Mouse (Mus musculus) midbrain, embryonic 14.5 days (tissue): ENCODE data around the gene Natd1. TPM values are rescaled to one million over a fixed set of nuclear protein-coding genes. Genes with fewer than 3 reads are reported as not detected.
"Not testable (repeated sequence)": the region's sequence is repeated elsewhere in the genome, so short reads cannot be mapped to it uniquely, and the experiment has no call there.

ENCODE experiments used
- ATAC-seq: fragments of 200-750 bp; cut with Nextera tagmentation; 2 replicates; pipeline ENCODE4 v1.8.0; 2017; ENCODE audit warnings: moderate number of reproducible peaks, moderate library complexity; ENCODE audit not compliant: low FRiP score, low TSS enrichment
- DNase-seq: peaks from one replicate; pipeline ENCODE4 v3.0.0-alpha.2; 2015
- H3K27ac ChIP-seq: fragments of 300-500 bp; sonication (generic); replicated peaks from 2 replicates; pipeline ENCODE4 v1.5.1; 2014; ENCODE audit warnings: mild to moderate bottlenecking, low read depth, low read length, moderate library complexity
- H3K27me3 ChIP-seq: fragments of 300-500 bp; sonication (generic); 2 replicates; pipeline ENCODE4 v1.6.1; 2014; ENCODE audit warnings: low read length, control low read depth, mixed read lengths; ENCODE audit not compliant: control insufficient read depth, insufficient read depth
- H3K36me3 ChIP-seq: fragments of 300-500 bp; sonication (generic); 2 replicates; pipeline ENCODE4 v1.6.1; 2014; ENCODE audit warnings: low read length, control low read depth; ENCODE audit not compliant: control insufficient read depth, insufficient read depth
- H3K4me1 ChIP-seq: fragments of 300-500 bp; sonication (generic); 2 replicates; pipeline ENCODE4 v1.6.1; 2014; ENCODE audit warnings: mild to moderate bottlenecking, antibody characterized with exemption, low read length, control low read depth; ENCODE audit not compliant: control insufficient read depth, insufficient read depth
- H3K4me2 ChIP-seq: fragments of 300-500 bp; sonication (generic); 2 replicates; pipeline ENCODE4 v1.6.1; 2014; ENCODE audit warnings: mild to moderate bottlenecking, low read length, moderate library complexity
- H3K4me3 ChIP-seq: fragments of 300-500 bp; sonication (generic); replicated peaks from 2 replicates; pipeline ENCODE4 v1.5.1; 2014; ENCODE audit warnings: low read depth, low read length
- H3K9ac ChIP-seq: fragments of 300-500 bp; sonication (generic); replicated peaks from 2 replicates; pipeline ENCODE4 v1.6.1; 2014; ENCODE audit warnings: mild to moderate bottlenecking, low read length, moderate library complexity
- H3K9me3 ChIP-seq: fragments of 300-500 bp; sonication (generic); 2 replicates; pipeline ENCODE4 v1.6.1; 2016; ENCODE audit warnings: low read length, control low read depth, mixed read lengths; ENCODE audit not compliant: control insufficient read depth
- WGBS: fragments of 180-500 bp; shearing (Covaris S2); extraction: QIAGEN DNeasy Blood & Tissue Kit; methylation state at CpG from one replicate; pipeline ENCODE4 v1.1.7; 2014; 5-methylcytosine and 5-hydroxymethylcytosine counted together
- polyA plus RNA-seq: library from polyadenylated mRNA; unstranded; fragments of >200 nt; fragmentation: Nextera tagmentation; extraction: Ambion mirVana; gene quantifications from 2 replicates; pipeline ENCODE4 v1.2.1, GENCODE M21; 2014

Gene Natd1
- polyA plus RNA-seq, 1 experiment from 2014 or later, result 42.2 TPM

DNA sequence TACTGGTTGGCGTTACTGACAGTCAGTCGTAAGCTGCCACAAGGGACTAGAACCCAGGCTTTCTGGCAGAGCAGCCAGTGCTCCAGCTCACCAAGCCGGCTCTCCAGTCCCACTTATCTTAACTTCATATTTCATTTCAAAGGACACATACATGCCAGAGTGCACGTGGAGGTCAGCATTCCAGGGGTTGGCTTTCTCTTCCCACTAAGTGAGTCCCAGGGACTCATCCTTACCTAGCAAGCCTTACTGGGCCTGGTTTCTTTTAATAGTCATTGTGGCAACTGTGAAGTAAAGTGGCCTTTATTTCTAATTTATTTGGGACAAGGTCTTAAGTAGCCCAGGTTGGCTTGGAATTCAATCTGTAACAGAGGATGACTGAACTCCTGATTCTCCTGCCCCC lies 43.1 kb downstream of the Natd1 start:
- Histone ChIP-seq H3K27me3 (no peaks in the 10 kb centered on the region), H3K27ac (no peak overlapping the region), H3K36me3 (peaks cover 4% of the 10 kb centered on the region; the same call in 1 of the 2 replicates), H3K4me2 (no peak overlapping the region), H3K9me3 (no peaks in the 10 kb centered on the region), H3K4me3 (no peak overlapping the region), H3K9ac (no peak overlapping the region), H3K4me1 (peaks cover 3% of the 10 kb centered on the region; the same call in 1 of the 2 replicates)
- DNase-seq (no peak), ATAC-seq (no peak)
- 93% methylated on average over 4 of the region's 4 CpGs for WGBS

DNA sequence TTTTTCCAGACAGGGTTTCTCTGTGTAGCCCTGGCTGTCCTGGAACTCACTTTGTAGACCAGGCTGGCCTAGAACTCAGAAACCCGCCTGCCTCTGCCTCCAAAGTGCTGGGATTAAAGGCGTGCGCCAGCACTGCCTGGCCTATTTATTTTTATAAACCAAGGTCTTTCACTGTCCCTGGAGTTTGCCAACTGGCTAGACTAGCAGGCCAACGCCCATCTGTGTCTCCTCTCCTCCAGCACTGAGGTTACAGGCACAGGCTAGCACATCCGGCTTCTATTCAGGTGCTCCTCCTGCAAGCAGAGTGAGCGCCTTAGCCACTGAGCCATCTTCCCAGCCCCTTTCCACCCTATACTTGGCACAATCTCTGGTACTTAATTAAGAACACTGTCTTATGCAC lies 45.1 kb downstream of the Natd1 start:
- not testable (repeated sequence) for ATAC-seq, DNase-seq, H3K4me1 ChIP-seq, H3K27ac ChIP-seq, H3K9me3 ChIP-seq, H3K4me3 ChIP-seq, H3K27me3 ChIP-seq, H3K9ac ChIP-seq, H3K4me2 ChIP-seq
- WGBS, result 97% methylated on average over 6 of the region's 6 CpGs
- peaks cover 14% of the 10 kb centered on the region for H3K36me3 ChIP-seq

DNA sequence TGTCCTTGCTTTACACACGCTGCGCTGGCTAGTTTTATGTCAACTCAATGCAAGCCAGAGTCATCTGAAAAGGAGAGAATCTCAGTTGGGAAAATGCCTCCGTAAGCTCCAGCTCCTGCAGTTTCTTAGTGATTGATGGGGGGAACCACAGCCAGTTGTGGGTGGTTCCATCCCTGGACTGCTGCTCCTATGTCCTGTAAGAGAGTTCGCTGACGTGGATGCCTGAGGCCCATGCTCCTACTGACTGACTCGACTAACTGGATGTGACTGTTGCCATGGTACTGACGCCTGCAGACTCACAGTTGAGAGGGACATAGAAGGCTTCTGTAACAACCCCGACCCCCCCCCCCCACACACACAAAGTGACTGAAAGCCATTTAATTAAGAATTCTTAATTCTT lies 46.6 kb downstream of the Natd1 start:
- Histone ChIP-seq H3K27me3 (no peaks in the 10 kb centered on the region), H3K4me1 (no peaks in the 10 kb centered on the region), H3K4me3 (no peak overlapping the region), H3K9ac (no peak overlapping the region), H3K36me3 (peaks cover 29% of the 10 kb centered on the region), H3K9me3 (no peaks in the 10 kb centered on the region), H3K4me2 (no peak overlapping the region), H3K27ac (no peak overlapping the region)
- ATAC-seq (no peak), DNase-seq (no peak)
- WGBS, result 60% methylated on average over 8 of the region's 8 CpGs

DNA sequence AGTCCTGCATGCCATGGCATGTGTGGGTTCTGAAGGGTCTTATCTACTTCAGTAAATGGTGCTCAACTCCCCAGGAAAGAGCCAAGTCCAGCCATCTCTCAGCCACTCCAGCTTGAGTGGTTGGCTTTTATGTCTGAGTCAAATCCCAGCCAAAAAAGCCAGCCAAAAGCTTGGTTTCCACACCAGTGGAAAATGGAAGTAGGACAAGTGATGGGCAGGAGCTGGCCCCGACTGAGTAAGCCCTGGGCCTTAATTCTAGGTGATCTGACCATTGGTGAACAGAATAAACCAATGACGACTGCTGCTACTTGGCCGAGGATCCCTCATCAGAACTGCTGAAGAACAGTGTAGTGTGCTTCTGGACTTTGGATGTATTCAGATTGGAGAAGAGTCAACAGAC lies 47.1 kb downstream of the Natd1 start:
- ATAC-seq, result no peak
- Histone ChIP-seq H3K4me2 (no peak overlapping the region), H3K9me3 (no peaks in the 10 kb centered on the region), H3K36me3 (peaks cover 32% of the 10 kb centered on the region), H3K9ac (no peak overlapping the region), H3K27ac (no peak overlapping the region), H3K27me3 (no peaks in the 10 kb centered on the region), H3K4me1 (no peaks in the 10 kb centered on the region), H3K4me3 (no peak overlapping the region)
- no peak for DNase-seq
- 87% methylated on average over 3 of the region's 3 CpGs for WGBS

DNA sequence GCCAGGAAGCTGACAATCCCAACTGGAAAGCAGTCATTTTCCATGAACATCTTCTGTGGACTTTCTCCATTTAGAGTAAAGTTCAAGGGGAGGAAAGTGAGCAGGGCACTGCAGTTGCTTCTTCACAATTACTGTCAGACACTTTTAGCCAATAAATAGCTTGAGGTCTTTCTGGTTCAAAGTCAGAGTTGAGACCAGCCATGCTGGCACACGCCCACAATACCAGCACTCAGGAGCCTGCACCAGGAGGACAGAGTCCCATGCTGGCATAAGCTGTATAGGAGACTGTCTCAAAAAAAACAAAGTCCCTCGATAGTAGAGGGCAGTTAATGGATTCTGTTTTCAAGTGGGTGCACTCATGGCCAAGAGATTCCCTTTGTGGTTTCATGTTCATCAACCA lies 48.5 kb downstream of the Natd1 start:
- H3K27ac ChIP-seq, result no peak overlapping the region
- no peaks in the 10 kb centered on the region for H3K27me3 ChIP-seq
- H3K4me3 ChIP-seq, result no peak overlapping the region
- 85% methylated on average over 2 of the region's 2 CpGs for WGBS
- DNase-seq (no peak), ATAC-seq (no peak)
- H3K36me3 ChIP-seq, result peaks cover 45% of the 10 kb centered on the region
- H3K4me1 ChIP-seq, result no peaks in the 10 kb centered on the region
- no peak overlapping the region for H3K9ac ChIP-seq
- no peaks in the 10 kb centered on the region for H3K9me3 ChIP-seq
- no peak overlapping the region for H3K4me2 ChIP-seq

DNA sequence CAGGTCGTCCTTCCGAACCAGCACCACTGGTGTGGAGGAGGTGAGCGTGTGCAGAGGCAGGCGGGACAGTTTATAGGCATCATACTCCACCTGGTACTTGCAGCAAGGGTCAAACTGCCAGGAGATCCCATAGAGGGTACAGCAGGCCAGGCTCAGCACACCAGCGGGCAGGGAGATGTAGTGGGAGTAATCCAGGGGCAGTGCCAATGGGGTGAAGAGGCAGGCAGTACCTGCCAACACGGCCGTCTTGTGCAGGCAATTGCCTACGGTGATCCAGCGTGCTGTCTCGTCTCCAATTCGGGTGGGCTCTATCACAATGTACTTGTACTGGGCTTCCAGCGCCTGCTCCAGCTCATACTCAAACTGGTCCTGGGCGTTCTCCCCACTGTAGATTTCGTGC lies 49.6 kb downstream of the Natd1 start:
- Histone ChIP-seq H3K27me3 (no peaks in the 10 kb centered on the region), H3K27ac (no peak overlapping the region)
- WGBS, result 90% methylated on average over 14 of the region's 14 CpGs

DNA sequence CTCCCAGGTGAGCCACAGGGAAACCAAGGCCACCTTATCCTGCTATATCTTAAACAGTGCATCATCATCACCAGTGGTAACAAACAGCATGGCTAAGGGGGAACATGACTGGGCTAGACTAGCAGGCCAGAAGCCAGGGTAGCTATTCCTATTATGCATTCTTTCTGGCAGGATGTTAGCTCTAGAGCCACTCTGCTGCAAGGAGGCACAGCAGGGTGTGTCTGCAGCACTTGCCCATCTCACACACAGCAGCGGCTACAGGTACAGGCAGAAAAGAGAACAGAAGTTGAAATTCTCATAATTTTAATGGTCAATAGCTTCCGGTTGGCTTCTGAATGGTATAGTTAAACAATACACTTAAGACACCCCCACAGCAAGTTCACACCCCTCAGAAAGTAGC lies 50.4 kb downstream of the Natd1 start:
- H3K9me3 ChIP-seq, result no peaks in the 10 kb centered on the region
- peaks cover 45% of the 10 kb centered on the region for H3K36me3 ChIP-seq
- H3K9ac ChIP-seq, result no peak overlapping the region
- no peaks in the 10 kb centered on the region for H3K4me1 ChIP-seq
- no peak for ATAC-seq
- WGBS, result 90% methylated on average over 2 of the region's 2 CpGs
- no peak overlapping the region for H3K4me2 ChIP-seq
- H3K27ac ChIP-seq, result no peak overlapping the region
- DNase-seq, result no peak
- no peak overlapping the region for H3K4me3 ChIP-seq
- no peaks in the 10 kb centered on the region for H3K27me3 ChIP-seq

More for the DNA sequence above, 49.6 kb downstream of the Natd1 start:
- Histone ChIP-seq H3K4me2 (no peak overlapping the region), H3K36me3 (peaks cover 45% of the 10 kb centered on the region), H3K9me3 (no peaks in the 10 kb centered on the region), H3K9ac (no peak overlapping the region), H3K4me3 (no peak overlapping the region), H3K4me1 (no peaks in the 10 kb centered on the region)
- DNase-seq, result no peak
- no peak for ATAC-seq

DNA sequence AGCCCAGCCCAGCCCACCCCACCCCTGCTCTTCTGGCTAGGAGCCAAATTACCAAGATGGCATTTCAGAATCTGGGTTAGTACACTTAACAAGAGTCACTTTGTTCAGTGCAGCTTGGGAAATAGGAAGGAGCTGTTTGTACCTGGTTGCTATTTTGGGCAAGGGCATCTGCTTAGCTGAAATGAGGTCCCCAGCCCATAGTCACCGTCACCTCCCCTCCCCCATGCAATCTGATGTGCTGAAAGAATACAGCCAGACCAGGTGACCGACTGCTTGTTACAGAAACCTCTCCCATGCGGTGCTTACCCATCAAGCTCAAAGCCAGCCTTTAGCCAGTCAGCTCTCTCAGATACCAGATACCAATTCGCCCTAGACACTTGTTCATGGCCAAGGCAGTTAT lies 51.4 kb downstream of the Natd1 start:
- no peak overlapping the region for H3K9ac ChIP-seq
- no peaks in the 10 kb centered on the region for H3K4me1 ChIP-seq
- WGBS, result 90% methylated on average over 4 of the region's 4 CpGs
- H3K36me3 ChIP-seq, result peaks cover 52% of the 10 kb centered on the region
- H3K27me3 ChIP-seq, result no peaks in the 10 kb centered on the region
- H3K4me3 ChIP-seq, result no peak overlapping the region
- DNase-seq, result no peak
- no peak overlapping the region for H3K4me2 ChIP-seq
- no peak overlapping the region for H3K27ac ChIP-seq
- H3K9me3 ChIP-seq, result no peaks in the 10 kb centered on the region
- no peak for ATAC-seq

DNA sequence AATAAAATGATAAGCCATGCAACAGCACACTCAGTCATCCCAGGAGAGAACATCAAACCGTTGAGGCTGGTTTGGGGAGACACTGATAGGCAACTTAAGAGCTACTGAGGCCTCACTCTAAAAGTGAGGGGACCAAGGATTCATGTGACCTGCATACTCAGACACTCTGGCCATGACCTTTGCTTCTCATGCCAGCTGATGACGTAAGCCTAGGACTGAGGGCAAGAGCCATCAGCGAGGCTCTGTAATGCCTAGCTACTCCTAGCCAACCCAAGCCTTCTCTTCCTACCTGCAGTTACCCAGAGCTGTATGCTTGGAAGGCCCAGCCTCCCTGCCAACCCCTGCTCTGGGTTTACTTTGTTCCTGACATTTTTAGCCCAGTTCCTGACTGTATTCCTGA lies 52.6 kb downstream of the Natd1 start:
- DNase-seq (no peak), ATAC-seq (no peak)
- no peaks in the 10 kb centered on the region for H3K4me1 ChIP-seq
- H3K36me3 ChIP-seq, result peaks cover 60% of the 10 kb centered on the region
- H3K27me3 ChIP-seq, result no peaks in the 10 kb centered on the region
- H3K27ac ChIP-seq, result no peak overlapping the region
- H3K4me2 ChIP-seq, result no peak overlapping the region
- no peak overlapping the region for H3K9ac ChIP-seq
- no peak overlapping the region for H3K4me3 ChIP-seq
- H3K9me3 ChIP-seq, result no peaks in the 10 kb centered on the region
- 93% methylated on average over 3 of the region's 3 CpGs for WGBS
